Mouse (Mus musculus) urinary bladder, adult 2 months (tissue): ENCODE measurements around the gene Bzw2. TPM values are rescaled to one million over a fixed set of nuclear protein-coding genes. Genes with fewer than 3 reads are reported as not detected.
"Not testable (repeated sequence)": the region's sequence is repeated elsewhere in the genome, so short reads cannot be mapped to it uniquely, and the experiment has no call there.

Experiments
- DNase-seq: peaks from one replicate; pipeline ENCODE4 v3.0.0; 2022; ENCODE audit warnings: low spot score
- polyA plus RNA-seq: library from polyadenylated mRNA; depleted of rRNA; stranded (reverse); fragments of >200 nt; gene quantifications from 2 replicates; pipeline ENCODE4 v1.2.3, GENCODE M21; 2012; rRNA removed

Bzw2 gene
- 70.7 and 72.9 TPM in 2 replicates for polyA plus RNA-seq

DNA sequence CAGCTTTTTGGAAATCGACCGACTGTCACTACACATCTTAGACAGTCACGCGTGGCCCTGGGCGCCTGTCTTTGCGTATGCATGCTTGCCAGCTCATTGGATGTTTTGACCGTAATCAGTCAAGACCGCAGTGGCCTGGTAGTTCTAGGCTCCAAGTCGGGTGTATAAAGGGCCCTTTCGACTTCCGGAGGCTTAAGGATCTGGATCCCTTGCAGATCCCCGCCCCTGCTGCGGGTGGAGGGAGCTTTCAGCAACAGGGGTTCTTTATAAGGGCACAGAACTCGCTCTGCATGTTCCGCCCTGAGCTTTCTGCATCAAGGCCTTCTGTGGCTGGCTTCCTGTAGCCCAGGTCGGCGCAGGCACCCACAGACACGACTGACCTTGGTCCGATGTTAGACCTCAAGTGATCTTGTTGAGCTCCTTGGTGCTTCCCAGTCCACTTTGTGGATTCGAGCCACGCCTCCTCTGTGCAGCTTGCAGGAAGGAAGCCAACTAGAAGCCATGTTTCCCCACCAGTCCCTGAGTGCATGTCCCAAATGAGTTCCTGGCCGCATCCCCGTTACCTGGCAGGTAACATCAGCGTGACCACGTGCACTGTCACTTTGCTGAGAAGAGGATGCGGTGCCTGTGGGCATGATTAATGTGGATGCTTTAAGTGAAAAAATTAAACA lies at the start of gene Bzw2:
Bzw2 (minus strand) TSS at position 443 of the 671 bp plus-strand sequence.
- DNase-seq = peak; percentile 57

DNA sequence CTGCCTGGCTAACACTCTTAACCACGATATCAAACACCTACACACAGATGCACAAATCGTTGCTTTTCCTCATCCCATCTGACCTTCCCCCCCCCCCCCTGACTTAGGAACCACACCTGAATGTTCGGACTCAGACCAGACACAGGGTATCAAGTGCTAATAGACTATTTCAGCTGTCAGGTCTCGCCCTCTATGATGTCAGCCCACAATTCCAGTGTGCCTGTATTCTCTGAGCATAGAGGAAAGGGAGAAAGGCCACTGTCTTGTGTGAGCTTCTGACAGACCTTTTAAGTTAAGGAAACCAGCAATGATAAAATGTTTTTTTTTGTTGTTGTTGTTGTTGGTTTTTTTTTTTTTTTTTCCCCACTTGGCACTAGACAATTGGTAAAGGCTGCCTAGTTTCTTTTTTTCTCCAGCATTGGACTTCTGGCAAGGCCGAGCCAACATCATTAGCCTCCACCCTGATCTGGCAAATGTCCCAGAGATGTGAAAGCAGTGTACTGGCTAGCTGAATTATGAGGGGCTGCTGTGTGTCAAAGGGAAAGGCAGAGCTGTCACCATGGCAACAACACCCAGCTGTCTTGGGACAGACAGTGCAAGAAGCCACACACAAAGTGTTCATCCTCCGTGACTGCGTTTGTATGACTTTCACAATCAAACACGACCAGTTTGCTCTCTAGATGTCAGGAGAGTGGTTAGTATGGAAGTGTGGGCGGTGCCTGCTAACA lies 49.4 kb upstream of the Bzw2 start:
- DNase-seq = no peak

DNA sequence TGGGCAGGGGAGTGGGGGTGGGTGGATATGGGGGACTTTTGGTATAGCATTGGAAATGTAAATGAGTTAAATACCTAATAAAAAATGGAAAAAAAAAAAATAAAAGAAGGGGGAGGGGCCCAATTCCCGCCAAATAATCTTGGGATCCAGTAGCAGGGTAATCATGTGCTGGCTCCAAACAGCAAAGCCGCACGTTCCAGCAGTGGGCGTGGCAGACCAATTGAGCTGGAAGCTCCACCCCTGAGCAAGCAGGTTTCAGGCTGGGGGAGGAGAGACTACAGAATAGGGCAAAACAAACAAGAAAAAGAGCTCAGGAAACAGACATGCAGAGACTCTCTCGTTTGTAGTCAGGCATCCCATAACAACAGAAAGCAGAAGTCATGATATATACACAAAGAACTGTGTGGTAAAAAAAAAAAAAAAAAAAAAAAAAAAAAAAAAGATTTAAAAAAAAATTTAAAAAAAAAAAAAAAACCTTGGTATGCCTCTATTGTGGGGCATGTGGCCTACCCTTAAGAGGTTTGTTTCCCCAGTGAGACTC lies 47.8 kb upstream of the Bzw2 start:
- DNase-seq = not testable (repeated sequence)

DNA sequence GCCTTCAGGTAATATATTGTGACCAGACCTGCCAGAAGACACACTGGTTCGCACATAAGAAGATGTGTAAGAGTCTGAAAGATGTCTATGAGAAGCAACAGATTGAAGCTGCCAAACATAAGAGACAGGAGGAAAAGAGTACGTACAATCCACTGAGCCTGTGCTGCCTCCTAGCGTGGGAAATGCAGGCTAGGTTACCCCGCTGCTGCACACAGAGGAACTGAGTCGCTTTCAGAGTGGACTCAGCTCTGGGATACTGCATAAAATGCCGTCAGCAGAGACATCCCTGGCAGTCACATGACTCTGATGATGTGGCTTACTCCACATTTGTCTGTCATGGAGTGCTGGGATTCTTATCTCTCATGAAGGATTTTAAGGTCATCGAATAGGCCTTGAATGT lies 37.1 kb upstream of the Bzw2 start:
- no peak for DNase-seq

DNA sequence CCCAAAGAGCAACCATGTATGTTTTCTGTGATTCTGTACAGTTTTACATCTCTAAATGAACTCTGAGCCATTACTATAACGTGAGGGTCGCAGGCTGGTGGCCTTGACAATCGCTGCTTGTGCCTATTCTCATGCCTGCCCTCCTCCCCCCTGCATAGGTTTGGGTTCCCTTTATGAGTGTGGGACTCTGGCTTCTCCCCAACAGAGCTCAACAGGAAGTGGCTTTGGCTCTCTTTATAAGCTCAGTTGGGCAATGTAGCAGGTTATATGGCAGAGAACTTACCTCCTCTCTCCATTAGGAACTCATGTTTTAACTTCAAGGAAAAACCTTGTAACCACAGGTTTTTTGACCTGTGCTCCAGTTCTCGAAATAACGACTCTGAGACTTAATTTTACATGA lies 32.5 kb upstream of the Bzw2 start:
- no peak for DNase-seq

DNA sequence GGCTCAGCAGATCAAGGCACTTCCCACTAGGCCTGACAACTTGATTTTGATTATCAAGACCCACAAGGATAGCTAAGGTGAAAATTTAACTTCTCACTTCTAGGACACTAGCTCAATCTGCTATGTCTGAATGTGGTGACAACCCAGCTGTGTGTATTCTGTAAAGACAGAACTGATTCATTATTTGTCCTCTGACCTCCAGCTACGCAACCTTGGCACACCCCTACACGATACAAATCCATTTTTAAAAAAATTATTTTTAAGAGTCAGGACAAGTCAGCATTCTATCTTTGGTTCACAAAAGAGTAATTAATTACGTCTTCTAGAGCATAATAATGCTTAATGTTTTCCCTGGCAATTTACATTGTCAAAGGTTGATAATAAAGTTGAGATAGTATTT lies 31.7 kb upstream of the Bzw2 start:
- DNase-seq = no peak

DNA sequence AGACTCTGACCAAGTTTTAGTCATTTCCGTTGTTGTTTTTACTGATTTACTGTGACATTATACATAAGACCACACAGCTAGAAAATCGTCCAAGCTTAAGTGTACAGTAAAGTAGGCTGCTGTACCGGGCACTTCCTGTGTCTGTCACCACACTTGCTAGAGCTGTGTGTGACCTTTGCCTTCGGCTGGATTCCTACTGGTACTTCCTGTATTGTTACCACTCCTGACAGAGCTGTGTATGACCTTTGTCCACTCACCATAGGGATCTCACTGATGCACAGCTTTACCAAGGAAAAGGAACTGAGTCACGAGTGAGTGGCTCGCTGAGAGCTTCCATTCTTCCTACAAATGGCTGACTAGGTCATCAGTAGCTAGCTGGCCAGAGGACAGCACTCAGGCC lies 29.2 kb upstream of the Bzw2 start:
- DNase-seq = no peak

DNA sequence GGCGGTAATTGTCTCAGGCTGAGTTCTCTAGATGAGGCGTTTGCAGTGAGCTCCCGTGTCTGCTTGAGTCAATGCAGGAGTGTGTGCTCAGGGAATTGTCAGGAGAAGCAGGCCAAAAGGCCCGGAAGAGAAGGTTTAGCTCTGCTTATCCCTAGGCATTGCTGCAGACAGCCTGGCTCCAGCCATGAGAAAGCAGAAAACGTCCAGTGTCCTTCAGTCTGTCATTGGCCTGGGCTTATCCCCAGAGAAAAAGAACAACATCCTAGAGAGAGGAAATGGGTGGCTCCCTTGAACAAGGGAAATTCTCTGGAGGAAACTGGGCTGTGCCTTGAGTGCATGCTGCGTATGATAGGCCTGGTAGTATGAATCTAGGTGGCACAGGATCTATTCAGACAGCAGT lies 24.7 kb upstream of the Bzw2 start:
- DNase-seq = no peak

DNA sequence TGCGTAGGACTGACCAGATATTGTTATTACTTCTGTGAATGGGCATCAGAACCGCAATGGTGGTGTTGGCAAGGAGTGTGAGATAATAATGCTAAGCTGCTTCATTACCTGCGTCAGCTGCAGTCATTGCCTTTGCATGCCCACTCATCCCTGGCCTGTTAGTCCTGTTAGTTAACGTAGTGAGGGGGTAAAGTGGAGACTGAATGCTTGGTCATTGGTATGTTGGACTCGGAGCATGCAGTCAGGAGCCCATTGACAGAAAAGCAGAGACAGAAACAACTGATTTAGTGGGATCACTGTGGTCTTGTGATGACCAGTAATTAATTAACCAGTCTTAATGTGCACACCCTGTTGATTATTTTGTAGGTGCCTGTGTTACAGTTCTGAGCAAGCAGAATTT lies 19.3 kb upstream of the Bzw2 start:
- DNase-seq = no peak

DNA sequence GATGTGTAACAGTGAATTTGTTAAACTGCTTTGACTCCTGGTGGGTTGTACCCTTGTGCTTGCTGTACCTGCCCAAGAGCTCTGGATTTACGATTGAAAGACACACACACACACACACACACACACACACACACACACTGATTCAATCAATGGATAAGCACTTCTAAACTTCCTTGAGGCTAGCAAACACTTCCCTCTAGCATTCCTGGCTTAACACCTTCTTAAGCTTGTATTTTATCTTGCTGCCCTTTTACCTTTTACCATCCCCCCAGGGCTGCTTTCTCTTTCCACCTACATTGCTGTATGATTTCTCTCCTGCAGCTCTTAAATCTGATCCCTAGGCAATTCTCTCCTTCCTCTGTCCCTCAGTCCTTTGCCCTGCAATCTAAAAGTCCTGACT lies 7.4 kb upstream of the Bzw2 start:
- DNase-seq = no peak

DNA sequence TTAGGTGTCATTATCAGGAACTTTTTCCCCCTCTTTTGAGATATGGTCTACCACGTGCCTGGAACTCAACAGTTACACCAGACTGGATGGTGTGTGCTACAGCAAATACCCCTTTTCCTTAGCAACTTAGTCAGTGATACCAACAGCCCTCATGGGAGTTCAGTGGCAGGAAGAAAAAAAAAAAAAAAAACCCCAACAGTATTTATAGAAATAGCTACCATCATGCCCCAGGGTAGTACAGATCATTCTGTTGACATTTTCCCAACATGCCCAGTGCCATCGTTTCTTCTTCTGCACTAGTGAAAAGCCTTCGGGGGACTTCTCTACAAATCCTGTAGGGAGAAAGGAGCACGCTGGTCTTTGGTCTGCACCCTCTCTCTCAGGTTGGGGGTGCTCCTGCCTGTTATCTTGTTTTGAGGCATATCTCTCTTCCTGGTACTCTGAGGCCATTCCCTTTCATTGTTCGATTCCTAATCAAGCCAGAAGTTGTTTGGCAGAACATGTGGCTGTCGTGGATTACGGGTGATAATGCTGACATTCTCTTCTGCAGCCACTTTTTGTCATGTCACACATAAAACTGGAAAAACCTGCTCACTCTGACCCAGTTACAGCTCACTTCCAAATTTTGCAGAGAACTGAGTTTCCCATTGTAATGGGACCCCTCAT lies 6.4 kb upstream of the Bzw2 start:
- DNase-seq = no peak

DNA sequence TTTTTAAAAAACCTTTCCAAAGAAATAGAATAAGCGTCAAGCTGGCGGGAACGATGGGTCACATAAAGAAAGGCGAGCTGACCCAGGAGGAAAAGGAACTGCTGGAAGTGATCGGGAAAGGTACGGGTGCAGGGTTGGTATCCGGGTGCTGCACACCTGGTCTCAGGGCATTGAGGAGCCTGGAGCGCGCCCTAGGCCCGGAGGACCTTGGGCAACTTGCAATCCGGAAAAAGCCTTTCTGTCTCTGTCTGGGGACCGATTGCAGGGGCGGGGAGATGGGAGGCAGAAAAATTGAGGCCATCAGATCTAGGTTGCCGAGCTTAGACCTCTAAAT lies 609 bp downstream of the Bzw2 start:
- DNase-seq = peak; percentile 73

DNA sequence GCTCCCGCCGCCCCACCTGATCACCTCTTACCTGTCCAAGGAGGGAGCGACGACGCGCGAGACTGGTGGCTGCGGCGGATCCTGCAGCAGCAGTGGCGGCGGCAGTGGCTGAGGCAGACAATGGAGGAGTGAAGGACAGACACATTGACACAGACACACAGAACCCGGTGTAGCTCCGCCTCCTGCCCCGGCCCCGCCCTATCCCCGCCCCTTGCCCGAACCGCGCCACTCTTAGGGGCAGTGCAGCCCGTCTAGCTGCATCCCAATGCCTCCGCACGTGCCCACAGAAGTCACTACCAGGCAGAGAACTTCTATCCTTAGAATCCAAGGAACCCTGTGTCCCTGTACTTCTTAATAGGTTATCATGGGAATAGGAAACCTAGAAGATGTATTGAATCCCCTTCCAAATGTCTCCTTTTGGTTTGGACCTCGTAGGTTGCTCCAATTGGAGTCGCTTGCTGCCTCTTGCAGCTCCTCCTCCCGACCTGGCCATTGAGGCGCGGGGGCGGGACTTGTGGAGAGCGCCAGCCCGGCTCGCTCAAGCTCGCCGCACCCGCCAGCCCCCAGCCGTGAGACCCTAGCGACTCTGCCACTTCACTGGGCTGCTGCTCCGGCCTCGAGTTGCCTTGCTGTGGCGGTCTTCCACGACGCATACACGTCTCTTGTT lies 1.1 kb downstream of the Bzw2 start, which contains the start of gene Ankmy2:
Ankmy2 (plus strand) TSS at position 478 of the 667 bp plus-strand sequence.
- peak; percentile 77 for DNase-seq

DNA sequence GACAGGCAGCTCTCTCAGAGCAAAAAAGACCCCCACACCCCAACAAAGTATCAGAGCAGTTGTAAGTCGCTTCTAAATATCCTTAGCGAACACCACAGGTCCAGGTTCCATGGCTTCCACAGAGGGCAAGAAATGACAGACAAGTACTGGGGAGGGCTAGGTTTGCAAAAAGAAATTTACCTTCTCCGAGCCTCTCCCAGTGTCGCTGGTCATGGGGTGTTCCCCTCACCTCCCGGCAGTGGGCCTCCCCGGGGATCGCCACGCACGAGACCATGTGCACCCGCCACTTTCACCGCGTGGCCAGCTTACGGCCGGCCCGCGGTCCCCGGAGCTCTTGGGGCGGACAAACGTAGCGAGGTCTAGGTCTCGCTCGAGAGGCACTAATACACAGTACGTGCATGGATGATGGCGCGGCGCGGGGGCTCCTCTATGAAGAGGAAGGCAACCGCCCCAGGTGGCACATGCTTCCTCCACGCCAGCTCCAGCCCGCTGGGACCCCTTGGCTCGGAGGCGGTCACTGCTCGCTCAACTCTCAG lies 1.7 kb downstream of the Bzw2 start:
- DNase-seq = no peak

DNA sequence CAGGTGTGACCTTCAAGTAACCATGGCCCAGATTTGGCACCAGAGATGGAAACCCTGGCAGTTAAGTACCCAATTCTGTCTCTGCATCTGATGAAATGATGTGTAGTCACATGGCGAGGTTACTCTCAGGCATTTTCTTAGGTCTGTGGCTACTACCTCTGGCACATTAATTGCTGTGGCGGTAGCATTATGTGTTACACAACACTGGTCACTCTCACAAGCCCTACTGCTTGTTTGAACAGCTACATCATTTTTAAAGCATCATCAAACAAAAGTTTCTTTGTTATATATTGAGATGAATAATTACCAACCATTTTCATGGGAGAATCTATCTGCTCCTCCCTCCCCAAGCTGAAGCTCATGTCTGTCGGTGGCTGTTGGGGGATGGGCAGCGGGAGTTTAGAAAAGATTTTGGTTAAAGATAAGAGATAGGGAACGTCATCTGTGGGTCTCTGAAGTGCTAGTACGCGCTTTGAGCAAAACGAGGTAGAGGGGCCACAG lies 2.7 kb downstream of the Bzw2 start:
- no peak for DNase-seq

DNA sequence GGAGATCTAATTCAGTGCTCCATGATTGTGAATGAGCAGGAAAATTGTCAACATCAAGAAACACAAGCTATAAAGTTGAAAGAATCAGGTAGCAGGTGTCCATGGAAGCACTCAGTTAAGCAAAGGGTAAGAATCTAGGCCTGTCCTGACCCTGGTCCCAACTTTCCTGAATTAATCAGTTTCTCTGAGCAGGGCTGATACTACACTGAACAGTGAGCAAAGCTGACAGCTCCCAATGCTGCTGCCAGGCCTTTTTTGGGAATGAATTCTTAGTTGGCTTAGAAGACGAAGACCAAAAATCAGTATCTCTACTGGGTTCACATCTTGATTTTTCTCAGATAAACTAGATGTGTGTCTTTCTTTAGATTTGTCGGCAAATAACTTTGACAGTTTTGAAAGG lies 7.1 kb downstream of the Bzw2 start:
- DNase-seq = no peak

DNA sequence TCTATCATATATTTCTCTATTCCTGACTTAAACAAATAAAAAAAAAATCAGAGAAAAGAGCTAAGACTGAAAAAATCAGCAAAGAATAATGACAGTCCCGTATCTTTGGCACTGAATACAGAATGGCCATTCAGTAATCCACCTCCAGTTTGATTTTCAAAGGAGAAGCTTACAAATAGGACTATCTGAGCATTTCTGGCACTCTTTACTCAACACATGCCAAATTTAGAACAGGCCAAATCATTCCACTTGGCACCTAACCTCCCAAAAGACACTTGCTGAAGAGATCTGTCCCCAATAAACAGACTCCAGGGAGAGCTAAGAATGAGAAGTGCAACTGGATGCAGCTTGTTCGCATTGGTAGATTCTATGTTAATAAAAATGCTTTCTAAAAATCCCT lies 7.6 kb downstream of the Bzw2 start:
- no peak for DNase-seq

DNA sequence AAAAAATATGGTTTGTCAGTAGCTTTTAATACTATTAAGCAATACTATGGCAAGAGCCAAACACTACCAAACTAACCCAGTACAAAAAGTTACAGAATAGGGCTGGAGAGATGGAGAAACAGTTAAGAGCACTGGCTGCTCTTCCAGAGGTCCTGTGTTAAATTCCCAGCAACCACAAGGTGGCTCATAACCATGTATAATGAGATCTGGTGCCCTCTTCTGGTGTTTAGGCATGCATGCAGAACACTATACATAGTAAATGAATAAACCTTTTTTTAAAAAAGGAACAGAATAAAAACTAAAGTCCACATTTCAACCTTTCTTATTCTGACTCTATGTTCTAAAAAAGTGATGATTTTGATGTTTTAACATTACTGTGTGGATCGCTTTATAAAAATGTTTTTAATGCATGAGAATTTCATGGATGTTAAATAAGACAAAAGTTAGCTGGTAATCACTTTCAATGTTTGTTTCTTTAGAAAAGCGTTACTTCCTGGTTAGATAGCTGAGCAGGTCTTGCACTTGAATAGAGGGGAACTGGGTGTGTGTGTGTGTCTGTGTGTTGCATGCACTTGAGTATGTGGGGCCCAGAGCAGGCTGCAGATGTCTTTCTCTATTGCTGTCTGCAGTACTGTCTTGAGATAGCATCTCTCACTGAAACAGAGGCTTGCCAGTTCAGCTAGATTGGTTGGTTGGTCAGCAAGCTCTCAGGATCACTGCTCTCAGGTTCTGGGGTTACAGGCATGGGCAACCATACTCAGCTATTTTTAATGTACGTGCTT lies 11.5 kb downstream of the Bzw2 start:
- no peak for DNase-seq

DNA sequence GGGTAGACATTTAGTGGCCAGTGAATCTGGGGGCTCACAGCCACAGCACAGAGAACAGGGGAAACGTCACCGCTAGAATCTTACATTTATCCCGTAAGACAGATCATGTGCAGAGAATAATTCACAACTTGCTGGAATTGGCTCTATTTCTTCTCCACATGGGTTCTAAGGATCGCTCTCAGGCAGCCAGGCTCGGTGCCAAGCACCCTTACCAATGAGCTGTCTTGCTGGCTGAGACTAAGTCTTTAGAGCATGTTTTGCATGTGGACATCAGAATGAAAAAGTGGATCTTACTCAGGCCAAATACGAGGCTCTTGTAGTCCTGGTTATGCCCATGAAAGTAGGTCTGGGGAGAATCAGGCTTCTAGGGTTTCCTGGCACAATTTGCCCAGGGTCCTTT lies 17.5 kb downstream of the Bzw2 start:
- no peak for DNase-seq

DNA sequence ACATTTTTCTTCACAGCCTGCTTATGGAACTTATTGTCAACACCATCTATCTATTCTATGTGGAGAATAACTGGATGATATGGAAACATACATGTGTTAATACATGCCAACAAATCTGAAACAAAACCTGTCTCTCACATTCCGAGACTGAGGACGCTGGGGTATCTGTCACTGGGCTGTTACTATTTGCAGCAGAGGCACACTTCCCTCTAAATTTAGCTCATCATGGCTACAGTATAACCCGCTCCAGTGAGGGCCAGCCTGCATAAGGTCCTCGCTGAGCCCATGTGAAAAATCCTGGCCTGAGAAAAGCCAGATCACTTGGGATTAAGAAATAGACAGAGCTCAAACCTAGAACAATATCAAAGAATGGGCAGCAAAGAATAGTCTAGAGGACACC lies 20.7 kb downstream of the Bzw2 start:
- no peak for DNase-seq

DNA sequence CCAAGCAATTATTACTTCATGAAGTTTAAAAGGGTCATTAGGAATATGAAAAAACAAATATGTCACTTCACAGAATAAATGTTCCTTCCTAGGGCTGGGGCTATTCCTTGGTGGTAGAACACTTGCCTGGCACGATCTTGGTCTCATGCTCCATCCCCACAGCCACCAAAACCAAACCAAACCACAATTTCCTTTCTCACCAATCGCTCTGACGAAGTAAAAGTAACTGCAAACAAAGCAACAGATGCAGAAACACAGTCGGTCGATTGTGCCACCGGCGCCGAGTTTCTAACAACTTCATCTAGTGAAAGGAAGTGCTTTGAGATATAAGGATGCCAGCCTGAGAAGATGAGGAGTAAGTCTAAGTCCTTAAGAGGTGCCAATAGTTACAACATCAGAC lies 21.6 kb downstream of the Bzw2 start:
- no peak for DNase-seq
